Mouse (Mus musculus): ENCODE results near the gene Unc50.

- TF ChIP-seq POLR2A (IDR thresholded peaks at IDR 0.05; ENCODE audit: borderline replicate concordance, control insufficient read depth, low read depth, low read length) = no peak
- TF ChIP-seq CTCF (IDR thresholded peaks at IDR 0.05; ENCODE audit: control insufficient read depth, insufficient read depth, low read length) = no peak
Measured at GRCm38 (mm10) chr1:37480731-37481130, 50.8 kb downstream of the Unc50 start.

All from bone marrow, adult 2 months (tissue).